Mouse (Mus musculus) neural tube, embryonic 13.5 days (tissue): ENCODE measurements around the gene Cd81. TPM values are rescaled to one million over a fixed set of nuclear protein-coding genes. Genes with fewer than 3 reads are reported as not detected.

Experiments
- ATAC-seq: fragments of 200-750 bp; cut with Nextera tagmentation; 2 replicates; pipeline ENCODE4 v1.8.0; 2017; ENCODE audit warnings: low read depth, mild to moderate bottlenecking, moderate TSS enrichment, moderate library complexity
- H3K27ac ChIP-seq: fragments of 300-500 bp; sonication (generic); replicated peaks from 2 replicates; pipeline ENCODE4 v1.5.1; 2015; ENCODE audit warnings: moderate library complexity, mild to moderate bottlenecking, inconsistent platforms
- H3K27me3 ChIP-seq: fragments of 300-500 bp; sonication (generic); 2 replicates; pipeline ENCODE4 v1.6.1; 2015; ENCODE audit warnings: mild to moderate bottlenecking, inconsistent platforms
- H3K36me3 ChIP-seq: fragments of 300-500 bp; sonication (generic); 2 replicates; pipeline ENCODE4 v1.6.1; 2015; ENCODE audit warnings: mild to moderate bottlenecking, inconsistent platforms
- H3K4me1 ChIP-seq: fragments of 300-500 bp; sonication (generic); replicated peaks from 2 replicates; pipeline ENCODE4 v1.6.1; 2015; ENCODE audit warnings: inconsistent platforms
- H3K4me2 ChIP-seq: fragments of 300-500 bp; sonication (generic); 2 replicates; pipeline ENCODE4 v1.6.1; 2015; ENCODE audit warnings: inconsistent platforms, mild to moderate bottlenecking, moderate library complexity
- H3K4me3 ChIP-seq: fragments of 300-500 bp; sonication (generic); 2 replicates; pipeline ENCODE4 v1.5.1; 2015; ENCODE audit warnings: mild to moderate bottlenecking, inconsistent platforms
- H3K9ac ChIP-seq: fragments of 300-500 bp; sonication (generic); 2 replicates; pipeline ENCODE4 v1.6.1; 2015; ENCODE audit warnings: moderate library complexity, mild to moderate bottlenecking, inconsistent platforms
- H3K9me3 ChIP-seq: fragments of 300-500 bp; sonication (generic); 2 replicates; pipeline ENCODE4 v1.6.1; 2016; ENCODE audit warnings: inconsistent platforms
- WGBS: fragments of 180-500 bp; shearing (Covaris S2); methylation state at CpG from one replicate; pipeline ENCODE4 v1.1.7; 2015; 5-methylcytosine and 5-hydroxymethylcytosine counted together
- polyA plus RNA-seq: library from polyadenylated mRNA; unstranded; fragments of >200 nt; fragmentation: Nextera tagmentation; extraction: Ambion mirVana; gene quantifications from 2 replicates; pipeline ENCODE4 v1.2.1, GENCODE M21; 2015

The Cd81 gene
- polyA plus RNA-seq, 1 experiment from 2014 or later, result 369 TPM

DNA sequence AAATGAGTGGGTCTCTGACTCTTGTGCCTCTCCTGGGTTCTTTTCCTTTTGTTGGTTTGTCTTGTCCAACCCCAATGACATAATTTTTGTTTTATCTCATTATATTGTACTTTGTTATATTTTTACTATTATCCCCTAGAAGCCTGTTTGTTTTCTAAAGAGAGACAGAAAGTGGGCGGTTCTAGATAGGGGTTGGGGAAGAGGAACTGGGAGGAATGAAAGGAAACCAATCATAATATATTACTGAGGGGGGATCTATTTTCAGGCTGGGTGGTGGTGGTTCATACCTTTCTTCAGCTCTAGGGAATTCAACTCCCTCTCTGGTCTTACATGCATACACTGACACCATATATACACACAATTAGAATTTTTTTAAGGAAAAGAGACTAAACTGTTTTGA is 28.2 kb upstream of the Cd81 start:
- H3K4me2 ChIP-seq, result no peak overlapping the region

GRCm38 (mm10) chr7:143025496-143025895 is 27.0 kb upstream of the Cd81 start:
- Histone ChIP-seq H3K9me3 (no peaks in the 10 kb centered on the region), H3K36me3 (peaks cover 8% of the 10 kb centered on the region; the same call in 1 of the 2 replicates), H3K4me3 (no peak overlapping the region), H3K27ac (no peak overlapping the region), H3K9ac (no peak overlapping the region), H3K27me3 (no peaks in the 10 kb centered on the region), H3K4me1 (no peaks in the 10 kb centered on the region), H3K4me2 (no peak overlapping the region)
- ATAC-seq, result no peak
- 90% methylated on average over 3 of the region's 3 CpGs for WGBS

More for the DNA sequence above, 28.2 kb upstream of the Cd81 start:
- Histone ChIP-seq H3K4me1 (no peaks in the 10 kb centered on the region), H3K4me3 (no peak overlapping the region), H3K9me3 (no peaks in the 10 kb centered on the region), H3K27me3 (no peaks in the 10 kb centered on the region), H3K27ac (no peak overlapping the region), H3K36me3 (peaks cover 8% of the 10 kb centered on the region; the same call in 1 of the 2 replicates), H3K9ac (no peak overlapping the region)
- no peak for ATAC-seq
- 85% methylated on average over 1 of the region's 1 CpGs for WGBS

GRCm38 (mm10) chr7:143027196-143027595 is 25.3 kb upstream of the Cd81 start:
- Histone ChIP-seq H3K4me3 (no peak overlapping the region), H3K27ac (no peak overlapping the region), H3K9me3 (no peaks in the 10 kb centered on the region), H3K9ac (no peak overlapping the region), H3K4me2 (no peak overlapping the region), H3K27me3 (no peaks in the 10 kb centered on the region), H3K36me3 (peaks cover 8% of the 10 kb centered on the region; the same call in 1 of the 2 replicates), H3K4me1 (no peaks in the 10 kb centered on the region)
- 92% methylated on average over 4 of the region's 4 CpGs for WGBS
- ATAC-seq, result no peak

DNA sequence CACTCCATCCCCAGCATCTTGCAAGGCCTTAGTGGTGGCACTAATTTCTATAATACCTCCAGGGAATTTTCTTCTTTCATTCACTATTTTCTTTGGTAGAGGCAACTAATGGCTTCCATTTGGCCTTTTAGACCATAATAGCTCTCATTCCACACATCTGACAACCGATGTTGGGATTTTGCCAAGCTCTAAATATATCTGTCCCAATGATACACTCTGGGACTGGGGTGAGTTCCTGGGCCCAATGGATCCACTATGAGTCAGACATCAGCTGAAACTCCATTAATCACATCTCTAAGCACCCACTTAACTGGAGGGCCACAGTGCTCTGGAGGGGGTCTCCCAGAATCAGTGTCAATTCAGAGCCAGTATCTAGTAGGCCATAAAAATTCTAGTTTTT is 20.7 kb upstream of the Cd81 start:
- Histone ChIP-seq H3K4me3 (no peak overlapping the region), H3K4me1 (no peaks in the 10 kb centered on the region), H3K27ac (no peak overlapping the region), H3K27me3 (no peaks in the 10 kb centered on the region), H3K9me3 (no peaks in the 10 kb centered on the region), H3K9ac (no peak overlapping the region), H3K4me2 (no peak overlapping the region), H3K36me3 (peaks cover 12% of the 10 kb centered on the region; the same call in 1 of the 2 replicates)
- 87% methylated on average over 1 of the region's 1 CpGs for WGBS
- no peak for ATAC-seq

- Histone ChIP-seq H3K27ac (no peak overlapping the region), H3K4me1 (no peaks in the 10 kb centered on the region), H3K4me2 (no peak overlapping the region), H3K36me3 (peaks cover 20% of the 10 kb centered on the region; the same call in 1 of the 2 replicates), H3K9me3 (no peaks in the 10 kb centered on the region), H3K4me3 (no peak overlapping the region), H3K9ac (no peak overlapping the region), H3K27me3 (no peaks in the 10 kb centered on the region)
- ATAC-seq, result no peak
- 88% methylated on average over 4 of the region's 4 CpGs for WGBS
These were observed 19.0 kb upstream of the Cd81 start for GRCm38 (mm10) chr7:143033581-143033980.

DNA sequence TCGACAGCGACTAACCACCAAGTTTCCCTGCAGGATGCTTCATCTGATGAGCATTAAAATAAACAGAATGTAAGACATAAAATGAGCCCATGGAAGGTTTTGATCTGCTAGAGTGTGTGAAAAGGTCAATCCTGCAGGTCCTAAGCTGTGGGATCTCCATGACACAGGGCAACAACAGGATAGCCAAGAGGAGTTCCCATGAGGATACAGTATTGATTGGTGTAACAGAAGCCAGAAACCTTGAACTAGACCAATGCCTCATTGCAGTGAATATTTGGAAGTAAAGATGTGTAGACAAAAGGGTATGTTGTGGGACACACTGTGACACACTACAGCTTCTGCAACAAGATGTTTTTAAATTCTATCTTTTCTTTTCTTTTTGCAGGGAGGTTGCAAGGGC is 18.4 kb upstream of the Cd81 start:
- WGBS, result 88% methylated on average over 2 of the region's 2 CpGs
- Histone ChIP-seq H3K9ac (no peak overlapping the region), H3K36me3 (peaks cover 20% of the 10 kb centered on the region; the same call in 1 of the 2 replicates), H3K27ac (no peak overlapping the region), H3K4me1 (no peaks in the 10 kb centered on the region), H3K4me2 (no peak overlapping the region), H3K27me3 (no peaks in the 10 kb centered on the region), H3K4me3 (no peak overlapping the region), H3K9me3 (no peaks in the 10 kb centered on the region)
- no peak for ATAC-seq

DNA sequence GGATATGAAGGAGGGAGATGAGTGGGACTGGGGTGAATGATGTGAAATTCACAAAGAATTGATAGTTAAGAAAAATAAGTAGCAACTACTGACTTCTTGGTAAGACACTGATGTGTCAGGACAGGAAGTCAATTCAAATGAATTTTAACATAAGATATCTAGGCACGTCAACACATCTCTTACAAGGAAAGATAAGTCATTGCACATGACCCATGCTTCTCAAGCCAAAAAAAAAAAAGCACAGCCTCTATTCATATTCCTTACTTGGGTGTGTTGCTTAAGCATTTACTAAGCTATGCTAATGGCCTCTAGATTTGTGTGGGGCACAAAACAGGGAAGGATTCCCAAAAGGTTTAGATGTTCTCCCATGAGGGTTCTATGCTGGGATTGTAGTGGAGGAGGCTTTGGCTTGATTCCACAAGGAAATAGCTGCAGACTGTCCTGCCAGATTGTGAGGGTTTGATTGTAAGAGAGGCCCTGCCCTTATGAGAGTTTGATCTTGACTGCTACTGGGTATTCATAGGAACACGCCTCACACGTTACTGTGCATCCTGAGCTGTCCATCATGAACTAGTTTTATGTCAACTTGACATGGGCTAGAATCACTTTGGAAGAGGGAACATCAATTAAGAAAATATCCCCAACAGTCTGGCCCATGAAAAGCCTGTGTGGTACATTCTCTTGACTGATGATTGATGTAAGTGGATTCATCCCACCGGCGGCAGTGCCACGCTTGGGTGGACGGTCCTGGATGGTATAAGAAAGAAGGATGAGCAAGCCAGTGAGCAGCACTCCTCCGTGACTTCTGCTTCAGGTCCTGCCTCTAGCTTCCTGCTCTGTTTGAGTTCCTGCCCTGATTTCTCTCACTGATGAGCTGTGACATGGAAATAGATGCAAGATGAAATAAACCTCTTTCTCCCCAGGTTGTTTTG is 17.8 kb upstream of the Cd81 start:
- Histone ChIP-seq H3K9me3 (no peaks in the 10 kb centered on the region), H3K9ac (no peak overlapping the region), H3K27ac (no peak overlapping the region), H3K36me3 (peaks cover 20% of the 10 kb centered on the region; the same call in 1 of the 2 replicates), H3K27me3 (no peaks in the 10 kb centered on the region), H3K4me3 (no peak overlapping the region), H3K4me1 (no peaks in the 10 kb centered on the region), H3K4me2 (no peak overlapping the region)
- no peak for ATAC-seq
- 93% methylated on average over 8 of the region's 8 CpGs for WGBS

DNA sequence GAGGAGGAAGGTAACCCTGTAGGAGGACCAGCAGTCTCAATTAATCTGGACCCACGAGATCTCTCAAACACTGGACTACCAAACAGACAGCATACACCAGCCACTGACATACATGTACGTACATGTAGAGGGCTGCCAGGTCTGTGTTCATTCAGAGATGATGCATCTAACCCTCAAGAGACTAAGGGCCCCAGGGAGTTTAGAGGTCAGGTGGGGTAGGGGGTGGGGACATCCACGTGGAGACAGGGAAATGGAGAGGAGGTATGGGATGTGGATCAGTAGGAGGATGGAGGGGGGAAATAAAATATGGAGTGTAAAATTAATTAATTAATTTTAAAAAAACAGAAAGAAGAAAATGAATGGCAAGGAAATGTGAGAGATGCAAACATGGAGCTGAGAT is 15.8 kb upstream of the Cd81 start:
- H3K9me3 ChIP-seq, result no peaks in the 10 kb centered on the region
- no peak overlapping the region for H3K4me2 ChIP-seq
- no peaks in the 10 kb centered on the region for H3K27me3 ChIP-seq
- no peak overlapping the region for H3K27ac ChIP-seq
- no peak overlapping the region for H3K9ac ChIP-seq
- H3K4me1 ChIP-seq, result 0 out of 2 replicates have a peak, but pooled peaks cover 2% of the 10 kb centered on the region
- peaks cover 20% of the 10 kb centered on the region; the same call in 1 of the 2 replicates for H3K36me3 ChIP-seq
- no peak for ATAC-seq
- H3K4me3 ChIP-seq, result no peak overlapping the region
- 80% methylated on average over 3 of the region's 3 CpGs for WGBS

- H3K4me3 ChIP-seq, result no peak overlapping the region
- H3K4me2 ChIP-seq, result no peak overlapping the region
- H3K9me3 ChIP-seq, result no peaks in the 10 kb centered on the region
- 0 out of 2 replicates have a peak, but pooled peaks cover 7% of the 10 kb centered on the region for H3K4me1 ChIP-seq
- H3K27ac ChIP-seq, result no peak overlapping the region
- no peak overlapping the region for H3K9ac ChIP-seq
- 93% methylated on average over 4 of the region's 4 CpGs for WGBS
- no peak for ATAC-seq
- H3K36me3 ChIP-seq, result peaks cover 20% of the 10 kb centered on the region; the same call in 1 of the 2 replicates
- no peaks in the 10 kb centered on the region for H3K27me3 ChIP-seq
These were observed 15.2 kb upstream of the Cd81 start for GRCm38 (mm10) chr7:143037306-143037705.

DNA sequence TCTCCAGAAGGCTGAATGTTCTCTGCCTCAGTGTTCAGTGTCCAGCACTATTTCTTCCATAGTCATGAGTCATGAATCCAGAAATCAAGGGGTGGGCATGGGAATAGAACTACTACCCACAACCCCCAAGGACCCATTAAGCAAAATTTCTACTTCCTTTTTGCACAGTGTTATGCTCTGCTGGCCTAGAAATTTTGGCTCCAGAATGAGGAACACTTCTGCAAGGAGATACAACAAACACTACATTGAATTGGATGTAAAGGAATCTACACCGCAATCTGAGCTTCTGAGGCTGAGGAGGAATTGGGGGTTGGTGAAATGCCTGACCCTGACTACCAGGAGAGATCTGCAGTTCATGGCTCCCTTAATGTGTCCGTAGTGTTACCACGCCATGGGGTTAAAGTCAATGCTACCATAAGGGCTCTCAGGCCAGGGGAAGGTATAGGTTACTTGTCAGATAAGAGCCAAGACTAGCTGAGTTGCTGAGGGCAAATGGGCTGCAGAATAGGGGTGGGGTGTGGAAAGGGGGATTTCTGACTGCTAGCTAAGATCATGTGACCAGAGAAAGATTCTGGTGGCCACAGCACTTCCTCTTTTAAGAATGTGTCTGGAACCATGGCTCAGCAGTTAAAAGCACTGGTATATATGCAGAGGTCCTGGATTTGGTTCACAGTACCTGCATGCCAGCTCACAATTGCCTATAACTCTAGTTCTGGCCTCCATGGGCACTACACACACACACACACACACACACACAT is 14.2 kb upstream of the Cd81 start:
- Histone ChIP-seq H3K9ac (no peak overlapping the region), H3K4me1 (0 out of 2 replicates have a peak, but pooled peaks cover 7% of the 10 kb centered on the region), H3K36me3 (peaks cover 16% of the 10 kb centered on the region; the same call in 1 of the 2 replicates), H3K4me2 (no peak overlapping the region), H3K9me3 (no peaks in the 10 kb centered on the region), H3K27ac (no peak overlapping the region), H3K27me3 (no peaks in the 10 kb centered on the region), H3K4me3 (no peak overlapping the region)
- no peak for ATAC-seq
- WGBS, result 93% methylated on average over 3 of the region's 3 CpGs

DNA sequence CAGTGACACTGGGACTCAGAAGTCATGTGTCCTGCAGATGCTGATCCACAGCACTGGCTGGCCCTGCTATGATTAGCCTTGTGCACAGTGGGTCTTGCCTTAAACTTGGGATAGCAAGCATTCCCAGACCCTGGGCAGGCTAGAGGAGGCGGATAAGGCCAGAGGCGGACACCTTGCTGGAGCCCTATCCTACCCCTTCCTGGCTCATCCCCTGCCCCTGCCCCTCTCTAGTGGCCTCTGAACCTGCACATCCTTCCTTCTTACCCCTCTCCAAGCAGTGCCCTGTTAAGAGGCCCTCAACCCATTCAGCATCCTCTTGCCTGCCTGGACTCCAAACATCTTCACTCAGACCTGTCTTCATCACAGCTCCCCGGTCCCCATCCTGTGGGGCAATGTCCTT is 12.0 kb upstream of the Cd81 start:
- no peak overlapping the region for H3K27ac ChIP-seq
- no peaks in the 10 kb centered on the region for H3K27me3 ChIP-seq
- H3K9ac ChIP-seq, result no peak overlapping the region
- ATAC-seq, result no peak
- 90% methylated on average over 3 of the region's 3 CpGs for WGBS
- no peaks in the 10 kb centered on the region for H3K9me3 ChIP-seq
- 0 out of 2 replicates have a peak, but pooled peaks cover 7% of the 10 kb centered on the region for H3K4me1 ChIP-seq
- no peak overlapping the region for H3K4me3 ChIP-seq
- peaks cover 11% of the 10 kb centered on the region; the same call in 1 of the 2 replicates for H3K36me3 ChIP-seq
- H3K4me2 ChIP-seq, result no peak overlapping the region
